Mouse (Mus musculus) thymus, adult 2 months (tissue): Measurements from ENCODE around the gene Opa3.

Experiments used
- CTCF ChIP-seq: fragments of 200-500 bp; IDR thresholded peaks from 2 replicates; pipeline ENCODE4 v1.5.1; 2012; ENCODE audit warnings: mild to moderate bottlenecking, control low read depth, low read length, moderate library complexity, borderline replicate concordance; ENCODE audit not compliant: control insufficient read depth, poor library complexity, insufficient read depth; ENCODE audit errors: extremely low read depth
- POLR2A ChIP-seq: fragments of 200-500 bp; IDR thresholded peaks from 2 replicates; pipeline ENCODE4 v1.6.1; 2012; ENCODE audit warnings: mild to moderate bottlenecking, low read length, control low read depth, moderate library complexity; ENCODE audit not compliant: control insufficient read depth, poor library complexity, insufficient read depth; ENCODE audit errors: extremely low read depth

DNA sequence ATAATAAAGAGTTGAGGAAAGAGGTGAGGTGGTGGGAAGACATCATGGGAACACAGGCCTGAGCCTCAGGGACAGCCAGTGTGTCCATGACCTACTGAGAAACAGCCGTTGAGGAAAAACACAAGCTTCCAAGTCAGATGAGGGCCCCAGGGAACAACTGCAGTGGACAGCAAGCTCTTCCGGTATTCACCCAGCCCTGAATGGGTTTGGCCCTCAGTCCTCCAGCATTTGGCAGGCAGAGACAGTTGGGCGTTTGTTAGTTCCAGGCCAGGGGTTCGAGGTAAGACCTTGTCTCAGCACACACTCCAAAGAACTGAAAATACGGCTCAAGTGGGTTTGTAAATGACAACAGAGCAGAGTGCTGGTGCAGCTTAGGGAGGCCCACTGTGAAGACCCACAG lies 25.3 kb downstream of the Opa3 start:
- TF ChIP-seq POLR2A (no peak), CTCF (no peak)
